Mouse (Mus musculus) embryo, embryonic 11.5 days (tissue): Measurements from ENCODE around the gene Ap5b1.

Experiments used
- DNase-seq: peaks from one replicate; pipeline ENCODE4 v3.0.0-alpha.2; 2012; ENCODE audit warnings: low read depth, low spot score

Ap5b1 gene

DNA sequence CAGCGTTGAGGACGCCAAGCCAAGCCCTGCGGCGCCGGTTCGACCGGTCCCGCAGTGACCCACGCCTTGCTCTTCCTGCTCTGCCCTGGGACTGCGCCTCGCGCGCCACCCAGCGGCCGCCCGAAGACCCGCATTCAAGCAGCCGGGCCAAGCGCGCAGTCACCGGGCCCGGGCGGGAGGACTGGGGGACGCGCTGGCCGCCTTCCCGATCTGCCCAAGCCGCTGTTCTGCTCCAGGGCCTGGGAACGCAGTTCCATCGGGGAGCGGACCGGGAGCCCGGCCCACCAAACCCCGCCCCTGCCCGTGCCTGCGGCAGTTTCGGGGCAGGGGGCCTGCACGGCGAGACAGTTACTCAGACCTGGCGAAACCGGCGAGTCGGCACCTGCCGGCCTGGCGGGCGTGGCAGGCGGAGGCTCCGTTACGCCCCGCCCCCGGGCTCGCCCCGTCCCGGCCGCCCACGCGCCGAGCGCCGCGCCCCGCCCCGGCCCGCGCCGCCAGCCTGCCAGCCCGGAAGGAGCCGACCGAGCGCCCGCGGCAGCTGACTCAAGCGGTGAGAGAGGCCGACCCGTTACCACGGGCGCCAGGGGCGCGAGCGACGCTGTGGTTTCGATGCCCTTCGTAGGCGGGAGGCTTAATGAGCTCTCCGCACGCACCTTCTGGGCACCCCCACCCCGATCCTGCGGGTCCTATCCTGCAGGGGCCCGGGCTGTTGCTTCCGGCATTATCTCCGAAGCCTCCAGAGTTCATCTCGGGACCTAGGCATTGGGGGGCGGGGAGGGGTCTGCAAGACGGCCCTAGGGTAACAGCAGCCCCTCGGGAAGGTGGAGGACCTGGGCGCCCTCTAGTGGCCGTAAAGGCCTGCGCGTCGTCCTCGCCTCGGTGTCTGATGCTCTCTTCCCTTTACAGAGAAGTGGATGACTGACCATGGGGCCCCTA lies at the start of gene Ap5b1:
TSS of gene Ap5b1 (plus strand) at position 492 of the 936 bp plus-strand sequence.
- peak; percentile 79 for DNase-seq

DNA sequence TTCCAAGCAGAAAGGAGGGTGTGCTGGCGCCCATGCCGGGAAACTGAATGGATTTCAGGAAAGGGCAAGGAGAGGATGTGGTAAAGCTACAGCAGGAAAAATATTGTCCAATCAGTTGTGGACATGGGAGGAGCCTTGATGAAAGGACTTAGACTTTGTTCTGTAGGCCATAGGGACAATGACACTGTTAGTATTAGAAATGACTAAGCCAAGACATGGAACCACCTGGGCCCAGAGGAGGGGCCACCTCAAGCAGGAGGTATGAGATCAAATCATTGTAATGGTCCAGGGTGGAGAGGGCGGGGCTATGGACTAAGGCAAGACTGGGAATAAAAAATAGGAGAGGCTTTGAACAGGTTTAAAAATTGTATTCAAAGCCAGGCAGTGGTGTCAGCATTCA lies 49.1 kb upstream of the Ap5b1 start:
- no peak for DNase-seq

DNA sequence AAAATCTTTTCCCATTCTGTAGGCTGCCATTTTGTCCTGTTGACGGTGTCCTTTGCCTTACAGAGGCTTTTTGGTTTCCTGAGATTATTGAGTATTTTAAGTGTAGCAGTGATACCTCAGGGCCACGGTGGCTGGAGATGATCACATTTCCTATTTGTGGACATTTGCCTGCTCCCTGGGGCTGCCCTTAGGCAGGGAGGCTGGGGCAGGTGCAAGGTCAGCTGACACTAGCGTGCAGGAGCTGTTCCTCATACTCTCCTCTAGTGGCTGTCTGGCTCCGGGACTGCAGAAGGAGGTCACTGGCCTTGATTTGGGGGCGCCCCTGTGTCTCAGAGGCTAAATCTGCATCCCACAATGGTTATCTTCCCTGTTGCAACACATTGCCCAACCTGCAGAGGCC lies 42.6 kb upstream of the Ap5b1 start:
- DNase-seq = no peak

DNA sequence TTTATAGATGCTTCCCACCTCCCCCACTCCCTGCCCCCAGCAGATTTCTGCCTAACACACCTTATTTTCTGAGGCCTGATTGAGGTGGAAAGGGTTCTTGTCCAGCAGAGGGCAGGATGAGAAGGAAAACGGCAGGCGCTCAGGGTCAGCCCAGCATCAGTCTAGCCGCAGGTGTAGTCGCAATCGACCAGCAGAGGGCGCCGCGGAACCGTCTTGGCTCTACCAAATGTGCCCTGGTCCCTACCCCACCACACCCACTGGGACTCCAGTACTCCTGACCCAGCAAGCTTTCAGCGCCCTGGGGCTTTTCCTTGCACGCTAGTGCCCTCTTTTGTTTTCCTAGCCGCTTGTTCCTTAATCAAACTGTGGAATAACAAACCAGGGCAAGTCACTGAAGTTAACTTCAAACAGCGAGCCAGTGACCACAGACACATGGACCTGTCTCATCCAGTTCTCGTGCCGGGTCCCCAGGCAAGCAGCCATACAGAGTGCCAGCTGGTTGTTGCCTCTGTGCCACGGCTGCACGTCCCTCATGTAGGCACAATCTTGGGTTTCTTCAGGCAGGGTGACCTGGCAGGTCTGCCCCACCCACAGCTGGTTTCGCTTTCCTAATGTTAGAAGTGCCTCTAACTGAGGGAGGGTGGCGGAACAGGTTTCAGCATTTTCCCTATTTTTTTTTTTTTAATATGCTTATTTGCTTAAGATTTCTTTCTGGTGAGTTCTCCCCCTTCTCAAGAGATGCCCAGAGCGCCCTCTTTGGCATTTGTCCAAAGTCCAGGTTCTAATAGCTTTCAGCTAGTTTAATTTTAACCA lies 38.3 kb upstream of the Ap5b1 start:
- DNase-seq = peak; percentile 84

DNA sequence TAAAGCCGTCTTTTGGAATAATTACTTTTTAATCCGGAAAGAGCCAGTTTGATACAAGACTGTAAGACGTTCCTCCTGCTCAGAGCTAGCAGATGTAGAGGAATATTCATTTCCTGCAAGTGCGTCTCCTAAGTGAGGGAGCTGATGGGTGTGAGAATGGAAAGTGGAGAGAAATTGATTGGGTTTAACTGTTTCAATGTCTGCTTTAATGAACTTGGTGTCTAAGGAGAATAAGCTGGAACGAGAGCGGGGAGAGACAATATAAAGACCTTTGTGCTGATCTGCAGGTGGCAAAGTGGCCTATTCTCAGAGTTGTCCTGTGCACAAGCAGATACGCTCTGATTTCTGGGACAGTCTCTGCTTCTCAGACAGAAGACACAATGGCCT lies 37.7 kb upstream of the Ap5b1 start:
- no peak for DNase-seq

DNA sequence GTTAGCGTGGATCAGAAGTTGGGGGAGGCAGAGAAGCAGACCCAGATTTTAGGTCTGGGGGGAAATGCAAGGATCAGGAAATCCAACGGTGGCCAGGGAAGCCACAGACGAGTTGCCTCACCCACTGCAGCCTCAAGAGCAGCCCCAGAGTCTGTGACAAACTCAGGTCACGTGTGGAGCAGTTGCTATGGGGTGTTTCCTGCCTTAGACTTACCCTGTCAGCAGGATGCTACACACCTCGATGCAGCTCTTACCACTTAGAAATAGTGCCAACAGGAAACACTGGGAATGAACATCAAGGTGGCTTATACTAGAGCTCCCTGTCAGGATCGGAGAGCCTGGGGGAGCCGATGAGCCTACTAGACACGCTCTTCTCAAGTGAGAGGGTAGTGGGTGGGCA lies 35.3 kb upstream of the Ap5b1 start:
- DNase-seq = no peak

DNA sequence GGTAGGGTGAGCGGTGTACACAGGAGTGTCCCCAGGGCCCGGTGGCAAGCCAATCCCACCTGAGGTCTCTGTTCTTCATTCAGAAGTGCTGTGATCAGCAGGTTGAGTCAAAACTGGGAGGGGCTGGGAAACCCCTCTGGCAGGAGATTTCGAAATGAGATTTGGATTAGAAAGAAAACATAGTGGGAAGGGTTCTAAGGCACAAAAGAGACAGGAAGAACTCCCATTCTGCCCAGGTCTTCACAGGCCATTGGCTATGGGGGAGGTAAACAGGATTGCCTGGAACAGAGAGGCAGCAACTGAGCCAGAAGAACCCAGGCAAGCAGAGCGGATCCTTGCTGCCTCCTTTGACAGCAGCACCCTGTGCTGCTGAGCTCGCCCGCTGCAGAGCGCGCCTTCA lies 29.0 kb upstream of the Ap5b1 start:
- DNase-seq = no peak

DNA sequence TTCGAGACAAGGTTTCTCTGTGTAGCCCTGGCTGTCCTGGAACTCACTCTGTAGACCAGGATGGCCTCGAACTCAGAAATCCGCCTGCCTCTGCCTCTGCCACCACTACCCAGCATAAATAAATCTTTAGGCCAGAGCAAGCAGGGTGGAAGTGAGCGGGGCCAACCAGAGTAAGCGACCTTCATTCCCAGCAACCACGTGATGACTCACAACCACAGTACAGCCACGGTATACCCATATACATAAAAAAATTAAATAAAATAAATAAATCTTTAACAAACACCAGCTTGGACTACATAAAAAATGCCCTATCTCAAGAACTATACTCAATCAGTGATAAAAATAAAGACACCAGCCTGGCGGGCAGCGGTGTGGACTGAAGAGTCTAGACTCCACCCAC lies 24.5 kb upstream of the Ap5b1 start:
- DNase-seq = no peak

DNA sequence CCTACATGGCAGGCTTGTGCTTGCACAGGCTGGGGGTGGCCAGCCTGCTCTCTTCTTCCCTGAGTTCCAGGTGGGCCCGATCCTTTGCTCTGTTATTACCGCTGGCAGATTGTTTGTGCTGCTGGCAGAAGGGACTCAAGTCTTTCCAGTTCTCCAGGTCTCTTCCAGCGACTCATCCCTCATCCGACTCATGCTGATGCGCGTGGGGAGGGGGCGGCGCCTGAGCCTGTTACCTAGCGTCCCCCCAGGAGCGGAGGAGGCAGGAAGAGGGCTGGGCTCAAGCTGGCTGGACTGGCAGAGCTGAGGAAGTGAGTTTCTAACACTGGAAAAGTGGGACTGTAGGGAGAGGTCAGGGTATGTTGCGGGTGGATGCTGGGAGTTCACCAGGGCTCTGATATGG lies 23.8 kb upstream of the Ap5b1 start:
- no peak for DNase-seq

DNA sequence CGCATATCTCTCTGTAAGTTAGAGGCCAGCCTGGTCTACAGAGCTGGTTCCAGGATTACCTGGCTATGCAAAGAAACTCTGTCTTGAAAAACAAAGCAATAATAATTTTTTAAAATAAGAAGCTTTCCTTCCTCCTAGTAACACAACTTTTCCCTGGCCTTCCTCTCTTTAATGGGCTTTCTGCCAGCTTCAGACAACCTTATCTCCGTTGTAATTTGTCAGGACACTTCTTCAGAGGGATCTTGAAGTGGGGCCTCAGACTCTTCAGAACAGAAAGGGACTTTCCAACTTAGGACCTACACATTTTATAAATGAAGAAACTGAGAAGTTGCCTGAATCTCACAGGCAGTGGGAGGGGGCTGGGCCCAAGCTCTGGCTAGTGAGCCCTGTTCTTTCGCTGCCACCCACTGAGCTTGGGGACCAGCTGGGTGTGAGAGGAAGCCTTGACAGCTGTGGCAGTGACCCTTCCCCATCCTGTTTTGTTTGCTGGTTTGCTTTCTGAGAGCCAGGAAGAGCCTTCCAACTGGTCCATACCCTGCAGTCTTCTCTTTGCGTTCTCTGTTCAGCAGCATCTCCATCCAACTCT lies 20.3 kb upstream of the Ap5b1 start:
- no peak for DNase-seq

DNA sequence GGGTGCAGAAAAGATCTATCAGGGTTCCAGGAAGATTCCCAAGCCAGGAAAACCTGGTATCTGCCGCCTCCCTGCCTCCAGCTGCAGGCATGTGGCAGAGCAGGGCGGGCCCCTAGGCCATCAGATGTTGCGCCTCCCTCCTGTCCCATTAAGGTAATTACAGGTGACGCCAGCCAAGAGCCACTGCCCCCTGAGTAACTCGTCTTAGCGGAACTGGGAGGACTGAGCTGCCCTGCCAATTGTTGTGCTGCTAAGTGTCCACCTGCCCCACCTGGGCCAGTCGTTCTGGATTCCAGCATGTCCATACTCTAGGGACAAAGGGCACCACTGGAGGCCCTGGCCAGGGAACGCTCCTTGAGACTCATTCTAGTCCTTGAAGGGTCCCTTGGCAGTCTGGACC lies 14.0 kb upstream of the Ap5b1 start:
- DNase-seq = no peak

DNA sequence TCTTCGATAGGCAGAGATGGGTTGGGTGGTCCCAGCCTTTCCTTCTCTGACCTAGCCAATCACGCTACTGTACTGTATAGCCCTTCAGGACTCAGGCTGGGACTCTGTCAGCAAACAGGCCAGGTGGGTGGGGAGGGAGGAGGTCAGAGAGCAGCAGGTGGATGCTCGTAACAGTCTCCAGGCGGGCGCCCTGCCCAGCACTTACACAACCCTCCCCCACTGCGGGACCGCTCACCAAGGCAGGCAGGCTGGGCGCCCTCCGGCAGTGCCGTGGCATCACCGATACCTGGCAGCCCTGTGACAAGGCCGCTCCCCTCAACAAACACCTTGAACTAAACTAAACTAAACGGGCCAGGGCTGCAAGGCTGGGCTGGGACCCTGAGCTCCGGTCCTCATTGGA lies 13.6 kb upstream of the Ap5b1 start:
- DNase-seq = no peak

DNA sequence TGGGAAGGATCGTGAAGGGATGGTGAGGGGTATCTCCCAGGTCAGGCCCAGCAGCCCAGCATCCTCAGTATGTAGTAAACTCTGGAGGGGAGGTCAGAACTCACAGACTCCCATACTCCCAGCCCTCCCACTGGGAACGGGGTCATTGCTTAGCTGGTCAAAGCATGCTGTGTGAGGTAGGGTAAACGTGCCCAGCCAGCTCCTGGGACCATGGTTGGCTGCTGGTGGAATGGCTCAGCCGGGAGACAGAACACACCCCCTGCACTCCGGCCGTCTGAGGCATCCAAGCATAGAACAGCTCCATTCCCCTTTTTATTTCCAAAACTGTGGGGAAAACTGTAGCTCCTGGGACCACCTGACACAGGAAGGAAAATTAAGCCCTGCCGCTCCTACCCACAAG lies 9.7 kb upstream of the Ap5b1 start:
- no peak for DNase-seq

DNA sequence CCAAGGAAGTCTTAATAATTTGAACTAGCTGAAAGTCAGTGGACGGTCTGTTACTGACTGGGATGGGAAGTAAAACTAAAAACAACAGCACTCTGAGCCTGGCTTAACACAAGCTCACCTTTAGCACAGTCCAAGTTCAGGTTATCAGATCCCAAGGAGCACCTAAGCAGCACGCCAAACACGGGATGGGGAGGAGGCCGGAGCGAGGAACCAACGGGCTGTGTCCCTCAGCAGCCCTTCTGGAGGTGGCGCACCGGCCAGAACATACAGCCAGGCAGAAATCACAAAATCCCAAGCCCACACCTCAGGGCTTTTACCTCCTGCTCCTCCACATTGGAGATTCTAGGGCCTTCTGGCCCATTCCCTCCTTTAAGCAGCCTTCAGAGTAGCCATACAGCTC lies 9.1 kb upstream of the Ap5b1 start:
- no peak for DNase-seq

DNA sequence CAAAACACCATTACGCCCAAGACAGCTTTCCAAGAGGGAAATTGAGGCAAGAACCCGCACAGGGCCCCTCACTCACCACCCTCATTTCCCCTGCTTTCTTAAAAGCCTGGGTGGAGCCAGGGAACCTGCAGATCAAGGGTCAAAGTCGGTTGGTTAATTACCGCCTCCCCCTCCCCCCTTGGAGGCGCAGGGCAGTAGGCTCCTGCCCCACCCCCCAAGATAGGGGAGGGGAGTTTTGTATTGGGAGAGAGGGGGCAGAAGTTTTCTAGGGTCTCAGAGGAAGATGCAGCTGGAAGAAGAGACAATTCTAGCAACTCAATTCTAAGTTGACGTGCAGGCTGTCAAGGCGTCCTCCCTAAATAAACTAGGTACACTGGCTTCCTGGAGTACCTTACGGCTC lies 8.6 kb upstream of the Ap5b1 start:
- DNase-seq = no peak

DNA sequence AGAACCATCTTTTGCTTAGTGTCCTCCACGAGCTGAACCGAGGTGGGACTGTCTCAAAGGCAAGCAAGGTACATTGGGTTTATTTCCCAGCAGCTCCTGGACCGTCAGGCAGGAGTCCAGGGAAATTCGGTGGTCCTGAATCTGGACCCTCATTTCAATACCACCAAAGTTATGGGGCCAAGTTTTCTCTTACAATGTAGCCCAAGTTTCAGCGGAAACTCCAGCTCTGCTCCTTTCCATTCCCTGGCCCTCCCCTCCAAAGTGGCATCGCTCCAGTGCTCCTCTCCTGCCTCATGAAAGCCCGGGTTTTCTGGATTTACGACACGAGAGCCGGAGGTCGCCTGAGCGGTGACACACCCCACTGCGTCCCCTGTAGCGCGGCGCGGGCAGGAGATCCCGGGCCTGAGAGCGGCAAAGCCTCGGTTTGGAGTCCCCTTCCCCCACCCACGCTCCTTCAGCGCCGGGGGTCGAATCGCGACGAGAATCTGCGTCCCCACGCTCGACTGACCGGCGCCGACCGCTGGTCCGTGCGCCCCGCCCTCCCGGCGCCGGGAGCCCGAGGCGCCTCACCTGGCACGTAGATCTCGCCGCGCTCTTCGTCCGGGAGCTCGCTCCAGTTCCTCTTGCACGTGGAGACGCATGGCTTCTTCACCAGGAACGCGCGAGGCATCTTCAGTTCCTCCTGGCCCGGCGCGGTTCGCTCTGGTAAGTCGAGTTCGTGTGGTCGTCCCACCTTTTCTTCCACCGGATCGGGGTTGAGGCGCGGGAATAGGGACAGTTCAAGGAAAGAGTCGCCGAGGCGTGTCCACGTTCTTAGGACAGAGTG lies 8.0 kb upstream of the Ap5b1 start:
- DNase-seq = no peak

DNA sequence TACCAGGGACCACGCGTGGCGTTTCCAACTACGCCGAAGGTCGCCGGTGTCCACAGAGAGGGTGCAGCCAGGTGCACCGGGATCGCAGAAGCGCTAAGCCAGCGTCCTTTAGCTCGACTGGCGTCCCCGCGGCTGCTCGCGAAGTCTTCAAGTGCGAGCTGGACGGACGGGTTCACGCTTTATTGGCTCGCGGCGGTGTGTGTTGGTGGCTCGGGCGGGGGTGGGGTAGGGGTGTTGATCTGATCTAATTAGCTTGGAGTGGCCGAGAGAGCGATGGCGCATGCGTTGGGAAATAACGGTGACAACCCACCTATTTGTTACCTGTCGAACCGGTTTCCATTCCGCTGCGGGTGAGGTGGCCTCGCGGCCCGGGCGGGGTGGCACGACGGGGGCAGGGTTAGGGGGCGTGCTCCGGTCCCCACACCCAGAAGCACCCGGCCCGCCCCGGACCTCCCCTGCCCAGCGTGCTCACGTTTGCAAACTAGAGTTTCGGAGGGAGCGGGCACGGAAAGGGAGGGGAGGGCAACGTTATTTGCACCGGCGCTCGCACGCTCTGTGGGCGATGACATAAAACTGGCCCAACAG lies 7.3 kb upstream of the Ap5b1 start, which contains the start of gene Ovol1:
TSS of gene Ovol1 (minus strand) at position 190 of the 585 bp plus-strand sequence.
- DNase-seq = no peak

DNA sequence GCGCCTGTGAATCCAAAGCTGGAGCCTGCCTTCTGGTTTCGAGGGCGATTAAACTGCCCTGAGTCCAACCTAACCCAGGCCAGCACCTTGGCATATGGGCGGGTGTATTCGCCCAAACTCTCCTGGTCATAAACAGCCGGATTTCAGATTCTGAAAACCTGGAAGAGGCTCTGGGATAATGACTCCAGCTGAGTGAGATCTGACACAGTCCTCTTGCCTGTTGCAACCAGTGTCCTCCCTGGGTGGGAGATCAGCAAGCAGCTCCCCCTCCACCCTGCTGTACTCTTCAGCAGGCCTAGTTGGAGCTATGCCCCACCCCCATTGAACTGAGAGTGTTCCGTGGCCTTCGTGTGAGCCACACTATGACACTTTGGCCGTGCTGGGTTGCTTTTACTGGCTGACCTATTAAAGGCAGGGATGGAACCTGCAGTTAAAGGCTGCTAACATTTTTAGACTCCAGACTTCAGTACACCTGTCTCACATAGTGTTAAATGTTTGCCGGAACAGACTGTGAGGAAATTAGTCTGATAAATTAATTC lies 6.5 kb upstream of the Ap5b1 start:
- no peak for DNase-seq

DNA sequence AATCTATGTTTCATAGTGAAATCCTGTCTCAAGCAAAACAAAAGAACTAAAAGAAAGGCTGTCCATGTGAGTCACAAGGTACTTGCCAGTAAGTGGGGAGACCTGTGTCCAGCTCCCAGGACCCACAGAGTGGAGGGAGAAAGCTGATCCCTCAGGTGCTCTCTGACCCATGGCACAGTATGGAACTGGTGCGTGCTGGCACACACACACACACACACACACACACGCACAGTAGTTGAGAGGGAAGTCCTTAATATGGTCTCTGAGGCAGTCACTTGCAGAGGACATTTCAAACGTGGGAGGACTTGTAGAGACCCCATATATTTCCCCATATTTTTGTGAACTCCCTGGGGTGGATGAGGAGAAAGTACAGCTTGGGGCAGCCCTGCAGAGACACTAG lies 5.9 kb upstream of the Ap5b1 start:
- DNase-seq = no peak

DNA sequence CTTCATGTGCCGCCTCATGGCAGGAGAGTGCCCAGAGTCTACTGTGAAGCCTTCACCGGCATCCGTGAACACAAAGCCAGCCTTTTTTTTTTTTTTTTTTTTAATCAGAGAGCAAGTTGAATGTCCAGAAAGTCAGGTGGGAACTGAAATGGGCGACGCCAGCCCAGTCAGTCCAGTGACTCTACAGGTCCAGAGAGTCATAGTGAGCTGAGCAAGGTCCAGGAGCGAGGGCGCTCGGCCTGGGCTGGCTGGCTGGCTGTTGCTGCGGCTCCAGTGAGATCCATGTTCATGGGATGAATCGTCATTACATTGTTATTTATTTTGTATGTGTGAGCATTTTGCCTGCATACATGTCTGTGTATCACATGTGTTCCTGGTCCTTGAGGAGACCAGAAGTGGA lies 5.0 kb upstream of the Ap5b1 start:
- DNase-seq = no peak

DNA sequence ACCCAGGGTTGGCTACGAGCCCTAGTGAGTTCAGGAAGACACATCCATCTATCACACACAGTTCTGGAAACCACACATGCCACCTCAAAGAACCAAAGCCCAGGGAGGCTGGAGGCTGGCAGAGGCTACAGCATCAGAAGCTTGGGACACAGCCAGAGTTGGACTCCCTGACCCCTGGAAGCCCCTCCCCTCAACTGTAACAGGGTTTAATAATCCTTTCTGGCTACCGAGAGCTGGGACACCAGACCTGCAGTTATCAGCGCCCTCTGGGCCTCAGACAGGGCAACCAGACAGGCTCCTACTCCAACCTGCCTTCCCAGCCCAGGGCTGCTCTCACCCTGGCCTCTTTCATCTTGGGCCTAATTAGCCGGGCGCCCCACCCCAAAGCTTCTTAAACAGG lies 1.5 kb upstream of the Ap5b1 start:
- DNase-seq = no peak
